Mouse (Mus musculus): ENCODE results near the gene Dnm3. TPM values are rescaled to one million over a fixed set of nuclear protein-coding genes. Genes with fewer than 3 reads are reported as not detected.

Dnm3 gene
- total RNA-seq, 2 experiments from 2014 or later, result 79.8 to 80.9 TPM

- no peak for DNase-seq
These were observed 270.7 kb downstream of the Dnm3 start for GRCm38 (mm10) chr1:162206998-162207707.

- DNase-seq, result no peak
These were observed 275.1 kb downstream of the Dnm3 start for GRCm38 (mm10) chr1:162202465-162203348.

GRCm38 (mm10) chr1:162200446-162200845, 277.4 kb downstream of the Dnm3 start:
- no peak for DNase-seq

- DNase-seq, result no peak
These were observed 280.8 kb downstream of the Dnm3 start for GRCm38 (mm10) chr1:162196812-162197680.

GRCm38 (mm10) chr1:162188744-162189143, 289.1 kb downstream of the Dnm3 start:
- no peak for DNase-seq

GRCm38 (mm10) chr1:162187352-162188120, 290.3 kb downstream of the Dnm3 start:
- DNase-seq, result no peak

- no peak for DNase-seq
These were observed 291.1 kb downstream of the Dnm3 start for GRCm38 (mm10) chr1:162186470-162187351.

GRCm38 (mm10) chr1:162184003-162184748, 293.7 kb downstream of the Dnm3 start:
- no peak for DNase-seq

- DNase-seq, result no peak
These were observed 294.4 kb downstream of the Dnm3 start for GRCm38 (mm10) chr1:162183438-162183837.

GRCm38 (mm10) chr1:162181187-162181975, 296.5 kb downstream of the Dnm3 start:
- DNase-seq, result no peak

- DNase-seq, result no peak
These were observed 297.4 kb downstream of the Dnm3 start for GRCm38 (mm10) chr1:162180451-162180850.

GRCm38 (mm10) chr1:162179401-162179800, 298.4 kb downstream of the Dnm3 start:
- DNase-seq, result no peak

- DNase-seq, result no peak
These were observed 305.0 kb downstream of the Dnm3 start for GRCm38 (mm10) chr1:162172806-162173205.

- DNase-seq, result no peak
These were observed 313.9 kb downstream of the Dnm3 start for GRCm38 (mm10) chr1:162163687-162164484.

- DNase-seq, result no peak
These were observed 315.2 kb downstream of the Dnm3 start for GRCm38 (mm10) chr1:162162677-162163076.

- no peak for DNase-seq
These were observed 315.6 kb downstream of the Dnm3 start for GRCm38 (mm10) chr1:162162249-162162648.

- DNase-seq, result no peak
These were observed 317.1 kb downstream of the Dnm3 start for GRCm38 (mm10) chr1:162160718-162161117.

GRCm38 (mm10) chr1:162158486-162158885, 319.3 kb downstream of the Dnm3 start:
- DNase-seq, result no peak

Data from layer of hippocampus, postnatal 36 days (tissue).